Mouse (Mus musculus) activated CD4-positive, CD25-positive, alpha-beta regulatory T cell, adult 4 months (primary cell): ENCODE results near the gene C1ql4. TPM values are rescaled to one million over a fixed set of nuclear protein-coding genes. Genes with fewer than 3 reads are reported as not detected.
"Not testable (repeated sequence)": the region's sequence is repeated elsewhere in the genome, so short reads cannot be mapped to it uniquely, and the experiment has no call there.

Experiments used
- ATAC-seq: one replicate; pipeline ENCODE4 v1.8.0; 2017
- polyA plus RNA-seq, 2 experiments: library from polyadenylated mRNA; unstranded; fragments of 100-300 nt; shearing (Covaris generic); gene quantifications; one replicate each; pipeline ENCODE4 v1.2.1; 2017

The C1ql4 gene
- polyA plus RNA-seq, 2 experiments from 2014 or later = not detected

GRCm38 (mm10) chr15:99074019-99074599 lies 13.5 kb downstream of the C1ql4 start, which contains the start of gene Troap:
TSS of gene Troap (plus strand) at chr15:99074575.
- no peak for ATAC-seq

GRCm38 (mm10) chr15:99071988-99072387 lies 15.6 kb downstream of the C1ql4 start:
- ATAC-seq = no peak

GRCm38 (mm10) chr15:99065557-99066165 lies 22.0 kb downstream of the C1ql4 start:
- ATAC-seq = peak; percentile 81

- no peak for ATAC-seq
These were observed 31.3 kb downstream of the C1ql4 start for GRCm38 (mm10) chr15:99056332-99056731.

GRCm38 (mm10) chr15:99055511-99055961 lies 32.1 kb downstream of the C1ql4 start:
- no peak for ATAC-seq

- no peak for ATAC-seq
These were observed 32.6 kb downstream of the C1ql4 start, which contains the start of gene Prph for GRCm38 (mm10) chr15:99055040-99055439. TSS of gene Prph (plus strand) at chr15:99055174.

GRCm38 (mm10) chr15:99053373-99053772 lies 34.2 kb downstream of the C1ql4 start:
- no peak for ATAC-seq

- no peak for ATAC-seq
These were observed 38.0 kb downstream of the C1ql4 start for GRCm38 (mm10) chr15:99049473-99050253.

GRCm38 (mm10) chr15:99045734-99046133 lies 41.9 kb downstream of the C1ql4 start:
- not testable (repeated sequence) for ATAC-seq

- no peak for ATAC-seq
These were observed 42.8 kb downstream of the C1ql4 start for GRCm38 (mm10) chr15:99044854-99045253.

GRCm38 (mm10) chr15:99042334-99042733 lies 45.3 kb downstream of the C1ql4 start:
- no peak for ATAC-seq

- no peak for ATAC-seq
These were observed 46.4 kb downstream of the C1ql4 start for GRCm38 (mm10) chr15:99040920-99041856.

GRCm38 (mm10) chr15:99039996-99040919 lies 47.4 kb downstream of the C1ql4 start:
- no peak for ATAC-seq

GRCm38 (mm10) chr15:99039306-99039705 lies 48.3 kb downstream of the C1ql4 start:
- ATAC-seq = no peak

GRCm38 (mm10) chr15:99038797-99039196 lies 48.8 kb downstream of the C1ql4 start:
- ATAC-seq = no peak

- ATAC-seq = no peak
These were observed 49.6 kb downstream of the C1ql4 start for GRCm38 (mm10) chr15:99038025-99038424.

GRCm38 (mm10) chr15:99036249-99036905 lies 51.2 kb downstream of the C1ql4 start:
- ATAC-seq = no peak

GRCm38 (mm10) chr15:99035431-99035830 lies 52.2 kb downstream of the C1ql4 start:
- no peak for ATAC-seq
